Mouse (Mus musculus) layer of hippocampus, adult 2 months (tissue): Measurements from ENCODE around the gene Ankrd50. TPM values are rescaled to one million over a fixed set of nuclear protein-coding genes. Genes with fewer than 3 reads are reported as not detected.

Source experiments
- DNase-seq, 2 experiments: peaks; one replicate each; pipeline ENCODE4 v3.0.0; 2022; ENCODE audit warnings: low spot score in 2 of 2
- H3K27ac ChIP-seq: fragments of 200-600 bp; 2 replicates; pipeline ENCODE4 v1.8.1; 2022
- H3K4me3 ChIP-seq: fragments of 200-600 bp; 2 replicates; pipeline ENCODE4 v1.8.1; 2022; ENCODE audit warnings: mild to moderate bottlenecking
- CTCF ChIP-seq: fragments of 200-600 bp; conservative IDR thresholded peaks from 2 replicates; pipeline ENCODE4 v1.8.1; 2022; ENCODE audit warnings: antibody characterized with exemption, mild to moderate bottlenecking, moderate library complexity
- long read RNA-seq, 2 experiments: library from polyadenylated mRNA; stranded (forward); transcript quantifications; one replicate each; pipeline ENCODE4 v2.0.0; 2021; ENCODE audit warnings: borderline mapping rate in 2 of 2
- total RNA-seq, 2 experiments: library from RNA; stranded (reverse); gene quantifications; 2 replicates each; pipeline ENCODE4 v1.2.3; 2021

Ankrd50 gene
- total RNA-seq: 10 to 100 TPM; 42.3 to 52.6 TPM
- long read RNA-seq, experiment 1, full-length matches to known transcripts: 7 of 15 reads
- long read RNA-seq, experiment 1, partial matches to known transcripts: 2 of 15 reads
- long read RNA-seq, experiment 1, other reads (novel, unspliced or antisense): 6 of 15 reads
- long read RNA-seq, experiment 2, full-length matches to known transcripts: 6 of 17 reads
- long read RNA-seq, experiment 2, partial matches to known transcripts: 0 of 17 reads
- long read RNA-seq, experiment 2, other reads (novel, unspliced or antisense): 11 of 17 reads

GRCm38 (mm10) chr3:38484191-38485106, at the start of gene Ankrd50:
Gene Ankrd50, minus strand, starts transcription at chr3:38484844.
- DNase-seq: peak; percentile 98
- peak within 1 kb of the TSS; percentile 89 for H3K27ac ChIP-seq
- H3K4me3 ChIP-seq: peak within 1 kb of the TSS; percentile 97
- peak; percentile 51 for TF ChIP-seq CTCF

- 0 out of 2 replicates have a peak overlapping the region, but pooled peaks have one; percentile 36 for H3K27ac ChIP-seq
Measured at GRCm38 (mm10) chr3:38534245-38534644, 49.6 kb upstream of the Ankrd50 start.

GRCm38 (mm10) chr3:38520426-38520825, 35.8 kb upstream of the Ankrd50 start:
- no peak for TF ChIP-seq CTCF
- no peak for DNase-seq
- Histone ChIP-seq H3K4me3 (no peak overlapping the region), H3K27ac (no peak overlapping the region)

More at GRCm38 (mm10) chr3:38534245-38534644, 49.6 kb upstream of the Ankrd50 start:
- DNase-seq: peak in 1 of 2 experiments; percentile 28
- TF ChIP-seq CTCF: no peak
- H3K4me3 ChIP-seq: no peak overlapping the region

- DNase-seq: no peak
- Histone ChIP-seq H3K4me3 (no peak overlapping the region), H3K27ac (no peak overlapping the region)
- TF ChIP-seq CTCF: no peak
Measured at GRCm38 (mm10) chr3:38519971-38520370, 35.3 kb upstream of the Ankrd50 start.

GRCm38 (mm10) chr3:38503606-38504005, 19.0 kb upstream of the Ankrd50 start:
- TF ChIP-seq CTCF: no peak
- Histone ChIP-seq H3K27ac (no peak overlapping the region), H3K4me3 (no peak overlapping the region)
- no peak for DNase-seq

GRCm38 (mm10) chr3:38502156-38502555, 17.5 kb upstream of the Ankrd50 start:
- DNase-seq: no peak
- TF ChIP-seq CTCF: no peak
- H3K4me3 ChIP-seq: no peak overlapping the region
- no peak overlapping the region for H3K27ac ChIP-seq

- H3K27ac ChIP-seq: no peak overlapping the region
- DNase-seq: no peak
- H3K4me3 ChIP-seq: no peak overlapping the region
- no peak for TF ChIP-seq CTCF
Measured at GRCm38 (mm10) chr3:38501739-38502138, 17.1 kb upstream of the Ankrd50 start.

- Histone ChIP-seq H3K27ac (no peak overlapping the region), H3K4me3 (no peak overlapping the region)
- no peak for DNase-seq
- TF ChIP-seq CTCF: no peak
Measured at GRCm38 (mm10) chr3:38501316-38501715, 16.7 kb upstream of the Ankrd50 start.

GRCm38 (mm10) chr3:38498561-38498960, 13.9 kb upstream of the Ankrd50 start:
- peak; percentile 39 to 77 for DNase-seq
- no peak overlapping the region for H3K4me3 ChIP-seq
- TF ChIP-seq CTCF: no peak
- no peak overlapping the region for H3K27ac ChIP-seq

GRCm38 (mm10) chr3:38496795-38497385, 12.2 kb upstream of the Ankrd50 start:
- DNase-seq: no peak
- Histone ChIP-seq H3K27ac (no peak overlapping the region), H3K4me3 (no peak overlapping the region)
- no peak for TF ChIP-seq CTCF

- Histone ChIP-seq H3K27ac (no peak overlapping the region), H3K4me3 (no peak overlapping the region)
- TF ChIP-seq CTCF: no peak
- DNase-seq: no peak
Measured at GRCm38 (mm10) chr3:38491702-38492101, 7.1 kb upstream of the Ankrd50 start.

- Histone ChIP-seq H3K4me3 (no peak overlapping the region), H3K27ac (no peak overlapping the region)
- TF ChIP-seq CTCF: no peak
- no peak for DNase-seq
Measured at GRCm38 (mm10) chr3:38491236-38491635, 6.6 kb upstream of the Ankrd50 start.

GRCm38 (mm10) chr3:38490720-38491119, 6.1 kb upstream of the Ankrd50 start:
- TF ChIP-seq CTCF: no peak
- DNase-seq: no peak
- Histone ChIP-seq H3K27ac (no peak overlapping the region), H3K4me3 (no peak overlapping the region)
